Mouse (Mus musculus) myocyte (in vitro differentiated cells): ENCODE data around the gene Sdsl.

Experiments used
- CEBPB ChIP-seq: IDR thresholded peaks from 2 replicates; pipeline ENCODE4 v1.6.1; 2011; ENCODE audit warnings: mild to moderate bottlenecking, moderate library complexity; ENCODE audit not compliant: poor library complexity, insufficient read depth, severe bottlenecking
- E2F4 ChIP-seq: IDR thresholded peaks from one replicate; pipeline ENCODE4 v1.6.1; 2011; ENCODE audit warnings: mild to moderate bottlenecking, control low read depth, moderate library complexity; ENCODE audit not compliant: insufficient read depth
- MAX ChIP-seq: IDR thresholded peaks from one replicate; pipeline ENCODE4 v1.6.1; 2011; ENCODE audit warnings: low read depth, mild to moderate bottlenecking, control low read depth
- MYOD1 ChIP-seq, 3 experiments: IDR thresholded peaks; one replicate each; pipeline ENCODE4 v1.6.1; 2011; ENCODE audit warnings: control low read depth in 2 of 3, low read depth in 2 of 3, mild to moderate bottlenecking in 2 of 3, moderate library complexity in 1 of 3; ENCODE audit not compliant: insufficient read length in 2 of 3, control insufficient read depth in 1 of 3
- MYOG ChIP-seq, 3 experiments: IDR thresholded peaks; one replicate each; pipeline ENCODE4 v1.6.1; 2011; ENCODE audit warnings: control low read depth in 2 of 3, low read depth in 2 of 3, mild to moderate bottlenecking in 2 of 3; ENCODE audit not compliant: insufficient read length in 2 of 3, control insufficient read depth in 1 of 3, insufficient read depth in 1 of 3
- POLR2A ChIP-seq: IDR thresholded peaks from one replicate; pipeline ENCODE4 v1.6.1; 2011; ENCODE audit warnings: low read depth, mild to moderate bottlenecking, control low read depth, moderate library complexity; ENCODE audit not compliant: insufficient read length
- POLR2AphosphoS2 ChIP-seq: IDR thresholded peaks from one replicate; pipeline ENCODE4 v1.6.1; 2011; ENCODE audit warnings: low read depth, control low read depth; ENCODE audit not compliant: insufficient read length
- REST ChIP-seq: IDR thresholded peaks from one replicate; pipeline ENCODE4 v1.6.1; 2011; ENCODE audit warnings: mild to moderate bottlenecking, control low read depth, moderate library complexity; ENCODE audit not compliant: insufficient read depth, insufficient read length
- TCF12 ChIP-seq: IDR thresholded peaks from one replicate; pipeline ENCODE4 v1.6.1; 2011; ENCODE audit warnings: mild to moderate bottlenecking, control low read depth; ENCODE audit not compliant: poor library complexity, insufficient read depth, severe bottlenecking
- USF1 ChIP-seq: IDR thresholded peaks from one replicate; pipeline ENCODE4 v1.6.1; 2011; ENCODE audit warnings: low read depth, mild to moderate bottlenecking, control low read depth, moderate library complexity

GRCm38 (mm10) chr5:120493440-120493839, 20.8 kb upstream of the Sdsl start:
- TF ChIP-seq POLR2AphosphoS2 (no peak), MAX (no peak), E2F4 (no peak), POLR2A (no peak), USF1 (no peak), TCF12 (no peak), MYOD1 (IDR thresholded peaks at IDR 0.05; ENCODE audit: control insufficient read depth in 1 of 3, insufficient read length in 2 of 3, low read depth in 2 of 3) (no peak), CEBPB (no peak), REST (no peak), MYOG (IDR thresholded peaks at IDR 0.05; ENCODE audit: control insufficient read depth in 1 of 3, insufficient read depth in 1 of 3, insufficient read length in 2 of 3, low read depth in 2 of 3) (no peak)
